Mouse (Mus musculus): ENCODE measurements at regions not wholly inside any gene's neighbourhood (a gene's known extent, or its start where the extent isn't known, plus 50 kb on each side); places are given as distances from the start of the nearest gene placed in this dataset.

- WGBS, result 88% methylated on average over 4 of the region's 4 CpGs
- H3K4me3 ChIP-seq (replicated peaks; ENCODE audit: control insufficient read depth, low read depth, low read length), result no peak overlapping the region
- no peak for TF ChIP-seq CTCF (IDR thresholded peaks at IDR 0.05; ENCODE audit: control insufficient read depth, insufficient read depth, low read length)
- no peak for TF ChIP-seq POLR2A (IDR thresholded peaks at IDR 0.05; ENCODE audit: borderline replicate concordance, control insufficient read depth, low read depth, low read length)
- no peak overlapping the region for H3K27ac ChIP-seq (ENCODE audit: control insufficient read depth, insufficient read depth, low read depth, low read length, poor library complexity)
- no peaks in the 10 kb centered on the region; the same call in 1 of the 2 replicates for H3K4me1 ChIP-seq (ENCODE audit: control insufficient read depth, insufficient read depth, low read length)
These were observed 111.0 kb downstream of the Slc38a4 start for GRCm38 (mm10) chr15:96944741-96945140.

GRCm38 (mm10) chr15:96942651-96943050, 113.1 kb downstream of the Slc38a4 start:
- Histone ChIP-seq H3K27ac (ENCODE audit: control insufficient read depth, insufficient read depth, low read depth, low read length, poor library complexity) (no peak overlapping the region), H3K4me3 (replicated peaks; ENCODE audit: control insufficient read depth, low read depth, low read length) (no peak overlapping the region), H3K4me1 (ENCODE audit: control insufficient read depth, insufficient read depth, low read length) (no peaks in the 10 kb centered on the region; the same call in 1 of the 2 replicates)
- TF ChIP-seq CTCF (IDR thresholded peaks at IDR 0.05; ENCODE audit: control insufficient read depth, insufficient read depth, low read length) (no peak), POLR2A (IDR thresholded peaks at IDR 0.05; ENCODE audit: borderline replicate concordance, control insufficient read depth, low read depth, low read length) (no peak)
- WGBS, result 87% methylated on average over 4 of the region's 4 CpGs

- TF ChIP-seq CTCF (IDR thresholded peaks at IDR 0.05; ENCODE audit: control insufficient read depth, insufficient read depth, low read length), result no peak
- TF ChIP-seq POLR2A (IDR thresholded peaks at IDR 0.05; ENCODE audit: borderline replicate concordance, control insufficient read depth, low read depth, low read length), result no peak
- no peak overlapping the region for H3K4me3 ChIP-seq (replicated peaks; ENCODE audit: control insufficient read depth, low read depth, low read length)
- 83% methylated on average over 4 of the region's 4 CpGs for WGBS
These were observed 117.3 kb downstream of the Slc38a4 start for GRCm38 (mm10) chr15:96938406-96938805.

GRCm38 (mm10) chr15:96937623-96938022, 118.1 kb downstream of the Slc38a4 start:
- H3K27ac ChIP-seq (ENCODE audit: control insufficient read depth, insufficient read depth, low read depth, low read length, poor library complexity), result no peak overlapping the region
- H3K4me1 ChIP-seq (ENCODE audit: control insufficient read depth, insufficient read depth, low read length), result no peaks in the 10 kb centered on the region
- no peak overlapping the region for H3K4me3 ChIP-seq (replicated peaks; ENCODE audit: control insufficient read depth, low read depth, low read length)
- WGBS, result 75% methylated on average over 6 of the region's 6 CpGs
- TF ChIP-seq POLR2A (IDR thresholded peaks at IDR 0.05; ENCODE audit: borderline replicate concordance, control insufficient read depth, low read depth, low read length) (no peak), CTCF (IDR thresholded peaks at IDR 0.05; ENCODE audit: control insufficient read depth, insufficient read depth, low read length) (no peak)

More at GRCm38 (mm10) chr15:96938406-96938805, 117.3 kb downstream of the Slc38a4 start:
- Histone ChIP-seq H3K4me1 (ENCODE audit: control insufficient read depth, insufficient read depth, low read length) (no peaks in the 10 kb centered on the region; the same call in 1 of the 2 replicates), H3K27ac (ENCODE audit: control insufficient read depth, insufficient read depth, low read depth, low read length, poor library complexity) (no peak overlapping the region)

- WGBS, result 3% methylated on average over 18 of the region's 18 CpGs
- no peak for TF ChIP-seq POLR2A (IDR thresholded peaks at IDR 0.05; ENCODE audit: borderline replicate concordance, control insufficient read depth, low read depth, low read length)
- TF ChIP-seq CTCF (IDR thresholded peaks at IDR 0.05; ENCODE audit: control insufficient read depth, insufficient read depth, low read length), result peak; percentile 100
- Histone ChIP-seq H3K27ac (ENCODE audit: control insufficient read depth, insufficient read depth, low read depth, low read length, poor library complexity) (no peak overlapping the region), H3K4me1 (ENCODE audit: control insufficient read depth, insufficient read depth, low read length) (no peaks in the 10 kb centered on the region), H3K4me3 (replicated peaks; ENCODE audit: control insufficient read depth, low read depth, low read length) (no peak overlapping the region)
These were observed 118.9 kb downstream of the Slc38a4 start for GRCm38 (mm10) chr15:96936705-96937346.

GRCm38 (mm10) chr15:96936216-96936615, 119.5 kb downstream of the Slc38a4 start:
- Histone ChIP-seq H3K4me3 (replicated peaks; ENCODE audit: control insufficient read depth, low read depth, low read length) (no peak overlapping the region), H3K4me1 (ENCODE audit: control insufficient read depth, insufficient read depth, low read length) (no peaks in the 10 kb centered on the region), H3K27ac (ENCODE audit: control insufficient read depth, insufficient read depth, low read depth, low read length, poor library complexity) (no peak overlapping the region)
- TF ChIP-seq CTCF (IDR thresholded peaks at IDR 0.05; ENCODE audit: control insufficient read depth, insufficient read depth, low read length) (no peak), POLR2A (IDR thresholded peaks at IDR 0.05; ENCODE audit: borderline replicate concordance, control insufficient read depth, low read depth, low read length) (no peak)
- WGBS, result 79% methylated on average over 5 of the region's 5 CpGs

- 69% methylated on average over 3 of the region's 3 CpGs for WGBS
- TF ChIP-seq CTCF (IDR thresholded peaks at IDR 0.05; ENCODE audit: control insufficient read depth, insufficient read depth, low read length) (no peak), POLR2A (IDR thresholded peaks at IDR 0.05; ENCODE audit: borderline replicate concordance, control insufficient read depth, low read depth, low read length) (no peak)
- H3K27ac ChIP-seq (ENCODE audit: control insufficient read depth, insufficient read depth, low read depth, low read length, poor library complexity), result no peak overlapping the region
- H3K4me3 ChIP-seq (replicated peaks; ENCODE audit: control insufficient read depth, low read depth, low read length), result no peak overlapping the region
- peaks cover 3% of the 10 kb centered on the region for H3K4me1 ChIP-seq (ENCODE audit: control insufficient read depth, insufficient read depth, low read length)
These were observed 122.3 kb downstream of the Slc38a4 start for GRCm38 (mm10) chr15:96933451-96933850.

- Histone ChIP-seq H3K4me3 (replicated peaks; ENCODE audit: control insufficient read depth, low read depth, low read length) (no peak overlapping the region), H3K27ac (ENCODE audit: control insufficient read depth, insufficient read depth, low read depth, low read length, poor library complexity) (peak overlapping the region; percentile 32; the same call in 1 of the 2 replicates), H3K4me1 (ENCODE audit: control insufficient read depth, insufficient read depth, low read length) (peaks cover 3% of the 10 kb centered on the region)
- TF ChIP-seq CTCF (IDR thresholded peaks at IDR 0.05; ENCODE audit: control insufficient read depth, insufficient read depth, low read length) (no peak), POLR2A (IDR thresholded peaks at IDR 0.05; ENCODE audit: borderline replicate concordance, control insufficient read depth, low read depth, low read length) (no peak)
- 31% methylated on average over 6 of the region's 6 CpGs for WGBS
These were observed 125.2 kb downstream of the Slc38a4 start for GRCm38 (mm10) chr15:96930531-96930930.

Measured in bone marrow, adult 2 months (tissue).